Mouse (Mus musculus) spleen, embryonic (tissue): Measurements from ENCODE around the gene Eln.

Source experiments
- CTCF ChIA-PET: fragments of 350-600 bp; sonication (Branson Sonifier 250); formaldehyde crosslinking; loops from one replicate; lab custom pipeline; 2022; lab: Charles Lee

The Eln gene

DNA sequence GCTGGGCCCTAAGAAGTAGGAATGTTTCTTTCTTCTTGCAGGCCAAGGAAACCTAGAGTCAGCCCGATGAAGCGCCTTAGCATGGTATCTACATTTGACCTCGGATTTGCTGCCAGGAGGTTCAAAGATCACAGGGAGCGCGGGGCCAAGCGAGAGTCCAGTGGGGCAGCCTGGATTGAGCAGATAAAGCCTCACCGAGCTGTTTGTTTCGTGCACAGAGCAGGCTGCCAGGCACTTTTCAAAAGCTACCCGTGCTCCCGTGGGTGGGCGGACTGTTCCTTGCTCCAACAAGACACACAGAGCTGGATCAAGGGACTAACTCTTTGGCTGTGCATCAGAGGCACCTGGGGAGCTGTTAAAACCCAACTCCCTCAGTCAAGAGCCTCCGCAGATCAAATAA, 3.1 kb downstream of the Eln start:
- CTCF ChIA-PET, result interaction anchor here (0.6 kb wide), 1 partner anchor 31 kb away, joined by 3 read pairs; no protein-coding TSS in a partner anchor

DNA sequence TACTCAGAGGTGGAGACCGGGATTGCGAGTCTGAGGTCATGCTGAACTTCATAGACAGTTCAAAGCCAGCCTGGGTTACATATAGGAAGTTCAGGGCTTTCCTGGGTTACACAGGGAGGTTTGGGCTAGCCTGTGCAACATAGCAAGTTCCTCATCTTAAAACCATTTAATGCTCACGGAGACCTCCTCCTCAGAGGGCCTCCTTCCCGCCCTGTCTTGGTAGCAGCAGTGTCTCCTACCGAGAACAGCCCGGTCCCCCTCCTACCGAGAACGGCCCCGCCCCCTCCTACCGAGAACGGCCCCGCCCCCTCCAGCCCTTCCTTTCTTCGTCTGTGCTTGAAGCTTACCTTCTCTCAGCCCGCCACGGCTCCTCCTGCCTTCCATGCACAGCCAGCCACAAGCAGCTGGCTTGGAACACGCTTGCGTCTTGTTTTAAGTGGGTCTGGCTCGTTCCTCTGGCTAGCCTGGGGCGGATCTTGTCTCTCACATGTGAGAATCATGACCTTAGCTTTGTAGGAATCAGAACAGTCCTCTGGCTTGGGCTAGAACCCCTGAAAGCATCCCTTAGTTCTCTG, 4.8 kb downstream of the Eln start:
- CTCF ChIA-PET, result no interaction called here

DNA sequence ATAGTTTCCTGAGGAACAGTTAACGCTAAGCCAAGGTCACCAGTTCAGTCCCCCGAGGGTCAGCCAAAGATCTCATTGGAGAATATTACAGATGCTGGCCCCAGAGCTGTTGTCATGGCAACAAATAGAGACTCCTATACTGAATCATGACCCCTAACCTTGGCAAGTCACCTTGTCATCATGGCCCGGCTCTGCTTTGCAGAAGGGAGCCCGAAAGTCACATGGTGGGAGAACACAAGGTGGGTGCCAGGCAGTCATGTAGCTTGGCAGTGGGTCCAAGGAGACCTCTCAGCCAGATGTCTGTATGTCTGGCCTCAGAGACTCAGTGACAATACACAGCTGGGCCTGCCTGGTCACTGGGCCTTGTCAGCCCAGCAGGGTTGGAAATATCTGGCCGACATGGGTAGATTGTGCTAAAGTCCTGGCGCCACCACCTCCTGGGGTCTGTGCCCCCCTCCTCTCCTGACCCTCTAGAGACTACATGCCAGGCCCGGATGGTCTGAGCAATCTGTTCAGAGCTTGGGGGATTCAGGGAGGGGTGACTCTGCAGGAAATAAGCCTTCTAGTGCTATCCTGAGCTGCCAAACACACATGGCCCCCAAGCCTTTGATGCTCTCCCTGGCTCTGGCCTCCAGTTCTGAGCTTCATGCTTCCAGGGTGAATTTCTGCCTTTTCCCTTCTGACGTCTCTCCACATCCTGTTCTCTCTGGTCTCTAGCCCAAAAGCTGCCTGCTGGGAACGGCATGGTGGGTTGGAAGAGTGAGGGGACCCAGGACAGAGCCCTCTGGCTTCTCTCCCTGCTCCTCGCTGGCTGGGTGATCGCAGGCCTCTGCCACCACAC, 6.4 kb downstream of the Eln start:
- CTCF ChIA-PET, result no interaction called here

DNA sequence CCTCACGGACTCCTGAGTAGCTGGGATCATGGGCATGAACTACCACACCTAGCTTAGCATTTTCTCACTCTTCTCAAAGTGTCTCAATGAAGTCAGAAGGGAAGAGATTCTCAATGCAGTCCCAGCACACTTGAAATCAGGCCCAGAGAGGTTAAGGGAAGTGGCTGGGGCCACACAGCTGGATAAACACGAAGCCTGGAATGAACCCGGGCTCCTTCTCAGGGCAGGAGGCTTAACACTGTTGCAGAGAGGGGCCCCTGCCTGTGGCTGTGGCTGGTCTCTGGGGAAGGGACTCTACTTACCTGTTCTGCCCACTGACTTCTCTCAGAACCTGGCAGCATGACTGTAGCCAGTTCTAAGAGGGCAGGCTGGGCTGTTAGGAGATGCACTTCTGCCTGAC, 7.2 kb downstream of the Eln start:
- CTCF ChIA-PET, result no interaction called here

DNA sequence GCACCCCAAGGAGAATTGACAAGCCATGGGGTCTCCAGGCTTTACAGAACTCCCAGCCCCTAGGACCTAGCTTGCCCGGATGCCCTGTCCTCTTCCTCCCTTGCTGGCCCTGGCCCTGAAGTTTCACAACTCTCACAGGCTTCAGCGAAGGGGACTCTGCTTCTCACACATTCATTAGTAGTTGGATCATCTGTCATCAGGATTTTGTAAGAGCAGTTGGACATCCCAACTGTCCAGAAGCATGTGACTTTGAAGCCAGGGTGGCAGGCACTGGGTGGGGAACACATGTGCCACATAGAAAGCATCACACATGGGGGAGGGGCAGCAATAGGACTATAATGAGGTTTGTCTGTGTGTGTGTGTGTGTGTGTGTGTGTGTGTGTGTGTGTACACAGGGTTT, 12.2 kb downstream of the Eln start:
- CTCF ChIA-PET, result no interaction called here

DNA sequence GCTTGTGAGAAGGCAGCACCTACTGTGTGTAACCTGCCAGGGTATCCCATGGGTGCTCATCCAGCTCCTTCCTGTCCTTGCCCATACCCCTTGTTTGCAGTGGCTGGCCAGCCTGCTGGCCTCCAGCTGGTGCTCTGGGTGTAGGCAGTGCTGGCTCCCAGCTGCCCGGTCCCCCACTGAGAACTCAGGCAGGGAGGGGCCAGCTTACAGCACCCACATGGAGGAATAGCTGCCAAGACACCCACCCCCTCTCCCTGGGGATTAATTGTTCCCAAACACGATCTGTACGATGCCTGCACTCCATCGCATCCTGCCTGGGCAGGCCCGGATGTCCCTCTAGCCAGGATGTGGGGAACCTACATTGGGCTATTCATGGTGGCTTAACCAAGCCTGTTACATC, 13.1 kb downstream of the Eln start:
- CTCF ChIA-PET, result interaction anchor here (0.6 kb wide), 1 partner anchor 234 kb away, joined by 7 read pairs; no protein-coding TSS in a partner anchor

DNA sequence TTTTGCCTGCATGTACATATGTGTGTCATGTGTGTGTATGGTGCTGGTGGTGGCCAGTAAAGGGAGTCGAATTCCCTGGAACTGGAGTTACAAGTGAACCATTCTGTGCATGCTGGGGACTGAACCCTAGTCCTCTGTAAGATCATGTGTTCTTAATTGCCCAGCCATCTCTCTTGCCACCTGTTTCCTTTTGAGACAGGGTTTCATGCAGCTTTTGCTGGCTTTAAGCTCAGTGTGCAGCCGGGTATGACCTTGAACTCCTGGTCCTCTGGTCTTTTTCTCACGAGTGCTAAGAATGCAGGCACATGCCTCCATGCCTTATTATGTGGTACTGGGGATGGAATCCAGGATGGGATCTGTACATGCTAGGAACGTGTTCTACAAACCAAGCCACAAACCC, 13.9 kb downstream of the Eln start:
- CTCF ChIA-PET, result no interaction called here

DNA sequence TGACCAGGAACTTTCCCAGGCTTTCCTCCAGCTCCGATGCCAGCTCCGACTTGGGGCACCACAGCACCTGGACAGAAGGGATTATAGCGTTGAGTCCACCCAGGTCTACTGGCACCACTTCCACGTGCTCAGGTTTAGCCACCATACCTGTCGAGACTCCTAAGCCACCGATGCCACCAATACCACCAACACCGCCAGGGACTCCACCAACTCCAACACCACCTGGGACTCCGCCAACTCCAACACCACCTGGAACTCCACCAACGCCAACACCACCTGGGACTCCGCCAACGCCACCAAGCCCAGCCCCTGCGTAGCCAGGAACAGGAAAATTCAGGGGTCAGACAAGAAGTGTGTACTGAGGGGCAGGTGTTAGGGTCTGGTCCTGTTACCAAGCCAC, 18.0 kb downstream of the Eln start:
- CTCF ChIA-PET, result no interaction called here

DNA sequence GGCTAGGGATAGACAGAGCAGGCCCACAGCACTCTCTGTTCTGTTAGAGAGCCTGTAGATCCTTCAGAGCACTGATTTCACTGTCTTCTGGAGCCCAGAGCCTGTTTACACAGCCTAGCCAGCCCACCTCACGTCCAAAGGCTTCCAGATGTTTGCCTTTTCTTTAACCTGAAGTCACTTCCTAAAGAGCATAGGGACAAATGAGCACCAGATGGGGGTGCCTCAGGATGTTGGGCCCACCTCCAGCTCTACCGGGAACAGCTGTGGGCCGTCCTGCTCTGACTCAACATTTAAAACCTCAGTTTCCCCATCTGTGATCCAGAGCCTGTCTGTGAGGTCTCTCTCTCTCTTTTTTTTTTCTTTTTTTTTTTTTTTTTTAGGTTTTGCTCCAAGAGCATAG, 18.6 kb downstream of the Eln start:
- CTCF ChIA-PET, result interaction anchor here (0.7 kb wide), 1 partner anchor 188 kb away, joined by 5 read pairs; no protein-coding TSS in a partner anchor

DNA sequence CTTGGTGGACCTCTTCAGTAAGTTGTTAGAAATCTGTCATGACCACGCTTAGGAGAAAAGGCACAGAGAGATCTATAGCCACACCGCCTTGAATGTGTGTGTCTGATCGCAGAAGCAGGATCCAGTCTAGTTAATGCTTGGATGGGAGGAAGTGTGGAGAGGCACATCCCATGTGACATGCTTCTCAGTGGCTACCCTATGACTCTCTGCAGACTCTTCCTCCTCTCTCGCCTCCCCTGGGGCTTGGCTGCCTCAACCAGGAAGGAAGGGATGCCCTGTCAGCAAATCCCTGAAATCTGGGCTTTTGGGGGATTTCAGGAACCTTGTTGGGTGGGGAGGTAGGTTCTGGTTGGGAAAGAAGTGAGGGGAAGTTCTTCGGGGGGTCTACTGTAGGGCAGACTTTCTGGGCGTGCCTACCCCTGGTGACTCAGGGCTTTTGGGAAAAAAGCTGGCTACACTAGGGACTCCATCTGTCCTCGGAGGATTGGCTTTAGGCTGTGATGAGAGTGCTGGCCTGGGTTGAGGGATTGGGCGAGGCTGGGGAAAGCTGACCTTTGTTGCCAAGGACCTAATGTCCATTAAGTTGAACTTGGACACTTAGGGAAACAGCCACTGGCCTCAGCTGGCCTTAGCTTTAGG, 20.0 kb downstream of the Eln start:
- CTCF ChIA-PET, result no interaction called here

DNA sequence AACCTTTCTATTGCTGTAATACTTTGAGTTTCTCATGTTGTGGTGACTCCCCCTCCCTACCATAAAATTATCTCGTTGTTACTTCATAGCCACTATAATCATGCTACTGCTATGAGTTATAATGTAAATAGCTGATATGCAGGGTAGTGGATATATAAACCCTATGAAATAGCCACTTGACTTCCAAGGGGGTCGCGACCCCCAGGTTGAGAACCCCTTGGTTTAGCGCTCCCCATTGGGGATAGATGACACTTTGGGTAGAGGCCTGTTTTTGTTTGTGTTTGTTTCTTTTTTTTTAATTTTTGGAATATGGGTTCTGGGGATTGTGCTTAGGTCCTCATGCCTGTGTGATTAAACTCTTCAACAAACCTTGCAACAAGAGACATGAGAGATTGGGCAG, 21.8 kb downstream of the Eln start:
- CTCF ChIA-PET, result no interaction called here

DNA sequence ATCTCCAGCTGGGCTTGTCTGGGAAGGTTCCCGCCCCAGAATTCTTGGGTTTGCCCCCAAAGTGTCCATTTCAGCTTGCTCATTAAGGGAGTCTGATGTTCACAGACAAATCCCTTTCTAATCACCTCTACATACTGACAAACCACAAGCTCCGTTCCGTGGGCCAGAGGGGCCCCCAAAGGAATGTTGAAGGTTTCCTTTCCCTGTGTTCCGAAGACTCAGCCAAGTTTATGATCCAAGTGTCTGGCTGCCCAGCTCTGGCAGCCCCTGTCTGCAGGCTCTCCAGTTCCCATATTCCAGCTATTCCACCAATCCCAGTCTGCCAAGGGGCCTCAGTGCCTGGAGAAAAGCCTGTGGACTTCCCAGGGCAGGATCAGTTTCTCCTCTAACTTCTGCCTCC, 27.1 kb downstream of the Eln start:
- CTCF ChIA-PET, result no interaction called here

DNA sequence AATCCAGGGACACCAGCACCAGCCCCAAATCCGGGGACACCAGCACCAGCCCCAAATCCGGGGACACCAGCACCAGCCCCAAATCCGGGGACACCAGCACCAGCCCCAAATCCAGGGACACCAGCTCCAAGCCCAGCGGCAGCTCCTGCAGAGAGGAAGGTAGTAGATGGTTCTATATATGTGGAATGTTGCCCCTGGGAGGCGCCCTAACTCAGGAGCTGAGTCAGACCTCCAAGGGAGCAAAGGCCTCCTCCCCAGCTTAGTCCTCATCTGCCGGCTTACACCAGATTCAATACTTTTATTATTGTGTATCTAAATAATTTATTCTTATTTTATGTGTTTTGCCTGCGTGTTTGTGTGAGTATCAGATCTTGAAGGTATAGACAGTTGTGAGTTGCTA, 36.0 kb downstream of the Eln start:
- CTCF ChIA-PET, result no interaction called here

DNA sequence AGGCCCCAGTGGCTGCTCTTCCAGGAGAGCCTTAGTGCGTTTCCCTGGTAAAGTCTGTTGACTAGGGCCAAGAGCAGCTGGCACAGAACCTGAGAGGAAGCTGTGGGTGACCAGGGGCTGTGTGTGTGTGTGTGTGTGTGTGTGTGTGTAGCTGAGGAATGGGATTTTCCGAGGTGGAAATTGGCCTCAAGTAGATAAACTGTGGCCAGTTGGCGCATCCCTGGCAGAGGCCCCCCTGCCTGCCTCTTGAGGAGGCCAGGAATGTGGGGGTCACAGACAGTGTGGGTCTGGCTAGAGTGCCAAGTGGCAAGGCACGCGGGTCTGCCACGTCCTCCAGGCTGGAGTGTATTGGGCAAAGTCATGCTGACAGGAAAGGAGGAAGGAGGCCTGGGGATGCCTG, 37.8 kb downstream of the Eln start:
- CTCF ChIA-PET, result no interaction called here

DNA sequence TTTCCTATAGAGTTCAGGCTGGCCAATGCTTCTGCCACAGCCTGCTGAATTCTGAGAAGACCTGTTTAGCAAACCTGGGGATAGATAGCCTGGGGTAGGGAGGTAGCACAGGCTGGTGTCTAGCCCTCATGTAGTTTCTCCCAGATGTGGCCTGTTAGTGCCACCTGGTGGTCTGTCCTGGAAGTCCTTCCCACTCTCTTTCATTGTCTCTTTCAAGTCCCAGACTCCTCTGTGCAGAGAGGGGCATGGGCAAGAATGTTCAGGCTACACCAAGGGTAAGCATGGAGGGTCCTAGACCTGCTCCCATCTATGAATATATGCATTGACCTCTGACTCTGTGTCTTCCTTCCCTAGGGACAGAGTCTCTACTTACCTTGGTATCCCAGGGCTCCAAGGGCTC, 43.0 kb downstream of the Eln start:
- CTCF ChIA-PET, result interaction anchor here (0.6 to 1.8 kb wide), 4 partner anchors 15 to 331 kb away, joined by 3 to 12 read pairs (median 5); no protein-coding TSS in a partner anchor

DNA sequence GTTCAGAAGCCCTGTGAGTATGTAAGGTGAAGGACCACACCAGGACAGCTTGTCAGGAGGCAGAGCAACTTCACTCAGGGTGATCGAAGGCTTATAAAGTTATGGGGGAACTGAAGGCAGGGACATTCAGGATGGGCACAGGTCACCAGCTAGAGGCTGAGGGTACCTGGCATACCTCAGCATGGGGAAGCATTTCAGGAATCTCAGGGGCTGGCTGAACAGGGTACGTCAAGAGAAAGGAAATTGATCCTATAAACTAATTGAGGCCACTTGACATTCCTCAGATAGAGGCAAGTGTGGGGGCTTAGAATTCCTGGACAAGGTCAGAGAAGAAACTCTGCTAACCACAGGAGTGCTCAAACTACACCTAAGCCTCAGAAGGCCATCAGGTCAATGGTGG, 51.6 kb downstream of the Eln start:
- CTCF ChIA-PET, result interaction anchor here (1.0 kb wide), 1 partner anchor 206 kb away, joined by 3 read pairs; no protein-coding TSS in a partner anchor

DNA sequence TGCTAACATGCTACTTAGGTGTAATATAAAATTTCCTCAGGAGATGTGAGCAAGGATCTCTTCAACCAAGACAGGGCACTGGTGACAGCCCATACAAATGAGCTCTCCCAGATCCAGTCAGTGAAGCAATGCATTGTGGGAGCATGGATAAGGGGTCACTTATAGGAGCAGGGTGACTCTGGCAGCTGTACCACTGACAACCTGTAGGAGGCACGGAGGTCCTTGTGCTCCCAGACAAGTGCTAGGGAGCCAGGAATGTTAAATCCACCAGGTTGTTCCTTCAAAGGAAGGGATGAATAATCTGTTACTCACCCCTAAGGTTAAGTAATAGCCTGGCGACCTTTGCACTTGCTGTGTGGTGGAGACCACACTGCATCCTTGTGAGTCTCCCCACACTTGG, 52.0 kb downstream of the Eln start:
- CTCF ChIA-PET, result interaction anchor here (1.0 kb wide), 1 partner anchor 206 kb away, joined by 3 read pairs; no protein-coding TSS in a partner anchor

DNA sequence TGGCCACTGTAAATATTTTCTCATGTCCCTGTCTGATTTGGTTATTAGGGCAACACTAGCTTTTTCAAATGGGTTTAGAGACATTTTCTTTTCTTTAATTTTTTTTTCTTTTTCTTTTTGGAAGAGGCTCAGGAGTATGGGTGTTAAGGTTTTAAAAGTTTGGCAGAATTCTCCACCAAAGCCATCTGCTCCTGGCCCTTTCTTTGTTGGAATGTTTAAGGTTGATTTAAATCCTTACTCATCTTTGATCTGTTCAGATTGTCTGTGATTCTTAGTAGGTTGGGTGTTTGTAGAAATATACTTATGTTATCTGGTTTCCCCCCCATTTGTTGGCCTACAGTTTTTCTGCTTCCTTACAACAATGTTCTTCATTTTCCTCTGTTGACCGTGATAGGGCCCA, 54.4 kb downstream of the Eln start:
- CTCF ChIA-PET, result no interaction called here

DNA sequence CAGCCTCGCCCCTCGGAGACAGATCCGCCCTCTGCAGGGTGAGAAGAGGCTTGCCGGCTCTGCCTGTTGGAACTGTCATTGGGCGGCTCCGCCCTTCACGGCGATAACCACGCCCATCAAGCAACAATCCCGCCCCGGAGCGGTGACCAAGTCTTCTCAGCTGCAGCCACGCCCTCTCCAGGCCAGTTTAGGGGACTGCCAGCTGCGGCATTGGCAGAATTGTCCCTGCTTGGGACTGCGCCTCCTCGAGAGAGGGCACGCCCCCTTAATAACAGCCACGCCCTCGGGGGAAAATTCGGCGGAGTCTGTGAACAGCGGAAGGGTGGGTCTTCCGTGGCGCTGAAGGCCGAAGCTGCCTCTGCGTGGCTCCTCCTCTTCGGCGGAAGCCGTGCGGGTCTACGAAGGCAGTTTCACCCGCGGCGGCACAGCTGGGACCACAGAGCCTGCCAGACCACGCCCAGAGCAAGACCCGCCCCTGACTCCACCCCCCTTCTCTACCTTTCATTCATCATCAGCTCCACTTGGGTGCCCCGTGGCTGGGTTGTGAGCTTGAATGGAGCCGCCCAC, 58.3 kb downstream of the Eln start:
- CTCF ChIA-PET, result interaction anchor here (0.6 to 1.0 kb wide), 2 partner anchors 15 to 72 kb away, joined by 3 read pairs; no protein-coding TSS in a partner anchor

DNA sequence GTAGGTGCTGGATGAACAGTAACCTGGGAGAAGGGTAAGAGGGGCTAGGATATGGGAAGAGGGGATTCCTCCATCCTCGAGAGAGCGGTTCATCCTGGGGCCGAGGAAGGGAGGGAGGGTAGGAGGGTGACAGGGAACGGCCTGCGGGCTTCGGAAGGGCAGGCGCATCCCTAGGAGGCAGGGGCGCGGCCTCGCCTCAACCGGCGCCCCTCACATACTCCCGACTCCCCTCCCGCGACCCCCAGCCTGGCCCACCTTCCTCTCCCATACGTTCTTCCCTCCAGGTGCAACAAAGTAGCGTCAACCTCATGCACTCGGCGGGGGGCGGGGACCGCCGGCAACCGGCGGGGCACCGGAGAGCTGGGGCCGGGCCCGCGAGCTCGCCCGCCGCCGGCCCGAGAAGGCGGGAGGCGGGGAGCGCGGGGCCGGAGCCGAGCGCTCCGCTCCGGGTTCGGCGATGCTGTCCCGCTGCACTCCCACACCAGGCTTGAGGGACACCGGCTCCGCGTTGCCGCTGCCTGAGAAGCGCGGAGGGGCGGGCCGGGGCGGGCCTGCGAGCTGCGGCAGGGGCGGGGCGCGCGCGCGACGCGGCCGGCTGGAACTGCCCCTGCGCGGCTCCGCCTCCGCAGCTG, 58.9 kb downstream of the Eln start, which contains the start of gene Limk1:
Limk1 (minus strand) TSS at position 513 of the 632 bp plus-strand sequence.
- CTCF ChIA-PET, result interaction anchor here (0.6 kb wide), 1 partner anchor 71 kb away, joined by 3 read pairs; no protein-coding TSS in a partner anchor

DNA sequence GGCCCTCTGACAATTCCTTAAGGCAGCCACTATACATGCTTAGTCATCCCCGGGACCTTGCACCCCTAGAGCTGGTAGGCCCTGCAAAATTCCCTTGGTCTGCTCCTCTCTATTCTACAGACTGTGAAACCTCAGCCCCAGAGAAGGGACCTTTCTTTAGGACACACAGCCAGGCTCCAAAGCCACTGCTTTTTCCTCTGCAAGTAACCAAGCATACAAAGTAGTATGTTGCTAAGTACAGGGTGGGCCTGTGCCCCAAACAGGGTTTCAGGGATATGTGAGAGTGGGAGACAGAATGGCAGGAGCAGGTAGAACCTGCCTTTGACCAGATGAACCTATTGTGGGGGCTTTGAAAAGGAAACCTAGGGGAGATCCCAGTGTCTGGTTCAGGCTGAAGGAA, 59.9 kb downstream of the Eln start:
- CTCF ChIA-PET, result no interaction called here
